Mouse (Mus musculus) NIH3T3 (cell line): ENCODE results near the gene Scrt2.

Experiments used
- DNase-seq: peaks from one replicate; pipeline ENCODE4 v3.0.0-alpha.2; 2012; ENCODE audit warnings: low read depth

The Scrt2 gene

GRCm38 (mm10) chr2:152105318-152106224 lies 24.2 kb downstream of the Scrt2 start, which contains the start of gene Srxn1:
Srxn1 (plus strand) TSS chr2:152105516.
- DNase-seq = peak; percentile 97

- DNase-seq = peak; percentile 35
Observed at GRCm38 (mm10) chr2:152106225-152106595, 24.9 kb downstream of the Scrt2 start.

DNA sequence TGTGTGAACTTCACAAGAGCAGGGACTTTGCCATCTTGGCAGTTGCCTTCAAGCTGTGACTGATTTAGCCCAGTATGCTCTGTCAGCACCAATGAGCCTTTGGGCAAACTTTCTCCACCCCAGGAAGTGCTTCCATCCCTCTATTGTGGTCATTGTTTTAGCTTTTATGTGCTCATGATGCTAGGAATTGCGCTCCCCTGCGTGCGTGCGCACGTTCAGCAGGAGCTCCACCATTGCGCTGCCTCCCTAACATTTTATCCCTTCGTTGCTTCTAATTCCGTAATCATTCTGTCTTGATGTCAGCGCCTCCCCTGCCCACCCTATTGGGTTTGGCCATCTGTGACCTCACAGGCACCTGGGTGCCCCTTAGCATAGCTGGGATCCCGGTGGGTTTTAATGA lies 25.3 kb downstream of the Scrt2 start:
- DNase-seq = peak; percentile 24

DNA sequence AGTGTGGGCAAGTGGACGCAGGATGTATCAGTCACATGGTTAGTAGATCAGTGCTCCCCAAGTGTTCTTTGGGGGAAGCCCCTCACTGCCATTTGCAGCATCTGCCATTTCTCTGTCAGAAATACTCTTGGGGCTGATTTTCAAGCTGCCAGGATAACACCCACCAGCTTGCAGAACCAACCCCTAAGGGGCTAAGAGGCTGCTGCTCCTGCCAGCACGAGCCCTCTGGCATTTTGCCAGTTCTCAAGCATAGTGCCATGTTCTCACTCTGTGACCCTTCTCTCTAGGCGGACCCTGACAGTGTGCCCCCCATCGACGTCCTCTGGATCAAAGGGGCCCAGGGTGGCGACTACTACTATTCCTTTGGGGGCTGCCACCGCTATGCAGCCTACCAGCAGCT lies 27.4 kb downstream of the Scrt2 start:
- no peak for DNase-seq

DNA sequence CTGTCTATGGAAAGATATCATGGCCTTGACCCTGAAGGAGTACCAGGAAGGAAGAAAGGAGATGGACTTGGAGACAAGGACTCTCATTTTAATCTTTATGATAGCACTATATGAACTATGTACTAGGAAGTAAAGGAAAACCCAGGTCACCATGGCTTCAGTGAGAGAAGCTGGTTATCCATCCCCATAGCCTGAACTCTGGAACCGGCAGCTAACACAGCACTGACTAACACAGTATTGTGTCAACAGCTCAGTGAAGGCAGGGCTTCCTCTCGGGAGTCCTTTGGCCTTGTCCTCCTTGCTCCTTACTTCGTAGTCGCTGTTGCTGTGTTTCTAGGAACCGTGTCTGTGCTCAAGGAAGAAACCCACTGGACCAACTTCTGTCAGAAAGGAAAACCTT lies 28.1 kb downstream of the Scrt2 start:
- DNase-seq = no peak

GRCm38 (mm10) chr2:152111311-152111710 lies 30.0 kb downstream of the Scrt2 start:
- peak; percentile 25 for DNase-seq

- DNase-seq = peak; percentile 96
Observed at GRCm38 (mm10) chr2:152111920-152112319, 30.6 kb downstream of the Scrt2 start.

DNA sequence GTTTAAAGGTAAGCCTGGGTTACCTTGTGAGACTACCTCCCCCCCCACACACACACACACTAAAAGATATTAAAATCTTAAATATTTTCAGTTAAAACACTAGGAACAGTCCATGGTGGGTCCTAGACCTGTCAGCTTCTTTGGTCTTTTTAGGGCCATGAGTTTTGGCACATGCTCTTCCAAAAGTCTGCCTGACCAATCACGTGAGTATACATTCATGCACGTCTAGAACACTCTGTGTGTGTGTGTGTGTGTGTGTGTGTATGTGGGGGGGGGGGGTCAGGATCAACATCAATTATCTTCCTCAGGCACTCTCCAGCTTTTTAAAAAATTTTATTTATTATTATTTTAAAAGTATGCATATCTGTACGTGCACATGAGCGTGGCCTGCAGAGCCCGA lies 31.2 kb downstream of the Scrt2 start:
- no peak for DNase-seq

DNA sequence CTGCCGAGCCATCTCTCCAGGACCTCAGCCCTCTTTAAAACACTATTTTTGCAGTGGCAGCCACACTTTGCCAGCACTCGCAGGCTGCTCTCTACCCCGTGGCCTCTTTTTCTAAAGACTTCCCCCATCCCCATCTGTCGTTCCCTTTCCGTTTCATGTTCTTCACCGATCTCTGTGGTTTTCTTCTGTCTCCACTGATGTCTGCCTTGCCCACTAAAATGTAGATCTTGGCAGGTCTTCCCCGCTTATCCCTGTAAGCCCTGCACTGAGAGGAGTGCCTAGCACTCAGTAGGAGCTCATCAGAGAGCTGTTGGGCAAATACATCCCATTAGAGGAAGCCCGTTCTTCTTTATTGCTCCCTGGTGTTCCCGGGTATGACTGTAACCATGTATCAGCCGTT lies 31.6 kb downstream of the Scrt2 start:
- no peak for DNase-seq

- DNase-seq = no peak
Observed at GRCm38 (mm10) chr2:152114057-152114975, 33.0 kb downstream of the Scrt2 start.

- no peak for DNase-seq
Observed at GRCm38 (mm10) chr2:152117694-152118093, 36.4 kb downstream of the Scrt2 start.

- DNase-seq = no peak
Observed at GRCm38 (mm10) chr2:152119228-152119865, 38.0 kb downstream of the Scrt2 start.

GRCm38 (mm10) chr2:152122896-152123295 lies 41.6 kb downstream of the Scrt2 start:
- DNase-seq = no peak

GRCm38 (mm10) chr2:152128597-152128996 lies 47.3 kb downstream of the Scrt2 start:
- DNase-seq = no peak

DNA sequence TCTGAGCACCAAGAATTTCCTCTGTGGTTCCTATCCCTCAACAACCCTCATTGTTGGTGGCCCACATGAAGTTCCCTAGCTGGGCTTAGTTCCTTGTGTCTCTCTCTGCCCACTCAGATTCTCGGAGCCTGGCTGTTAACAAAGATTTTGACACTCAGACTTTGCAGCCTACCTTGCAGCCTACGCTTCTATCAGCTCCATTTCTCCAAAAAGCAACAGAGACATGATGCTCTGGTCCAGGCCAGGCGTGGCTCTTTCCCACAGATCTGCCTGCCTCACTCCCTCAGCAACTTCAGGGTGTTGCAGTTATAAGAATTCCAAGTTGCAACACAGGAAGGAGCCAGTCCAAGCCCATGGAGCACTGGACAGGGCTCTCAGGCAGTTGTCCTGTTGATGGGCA lies 48.4 kb downstream of the Scrt2 start:
- DNase-seq = no peak

DNA sequence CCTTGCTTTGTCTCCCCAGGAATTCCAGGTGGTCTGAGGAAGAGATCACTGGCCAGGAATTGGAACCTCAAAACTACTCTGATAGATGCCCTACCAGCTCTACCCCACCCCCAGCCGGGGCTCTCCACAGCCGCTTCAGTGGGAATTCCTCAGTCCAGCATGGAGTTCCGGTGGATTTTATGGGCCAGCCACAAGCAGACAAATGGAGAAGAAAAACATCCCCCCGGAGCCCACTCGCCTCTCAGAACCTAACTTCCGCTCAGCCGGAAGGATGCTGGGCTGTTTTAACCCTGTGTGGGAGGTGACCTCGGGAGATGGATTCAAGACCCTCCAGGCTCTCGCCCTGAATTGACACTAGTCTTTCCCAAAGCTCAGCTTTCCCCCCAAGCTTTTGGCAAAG lies 50.7 kb downstream of the Scrt2 start:
- DNase-seq = no peak

GRCm38 (mm10) chr2:152132691-152133090 lies 51.4 kb downstream of the Scrt2 start:
- no peak for DNase-seq

DNA sequence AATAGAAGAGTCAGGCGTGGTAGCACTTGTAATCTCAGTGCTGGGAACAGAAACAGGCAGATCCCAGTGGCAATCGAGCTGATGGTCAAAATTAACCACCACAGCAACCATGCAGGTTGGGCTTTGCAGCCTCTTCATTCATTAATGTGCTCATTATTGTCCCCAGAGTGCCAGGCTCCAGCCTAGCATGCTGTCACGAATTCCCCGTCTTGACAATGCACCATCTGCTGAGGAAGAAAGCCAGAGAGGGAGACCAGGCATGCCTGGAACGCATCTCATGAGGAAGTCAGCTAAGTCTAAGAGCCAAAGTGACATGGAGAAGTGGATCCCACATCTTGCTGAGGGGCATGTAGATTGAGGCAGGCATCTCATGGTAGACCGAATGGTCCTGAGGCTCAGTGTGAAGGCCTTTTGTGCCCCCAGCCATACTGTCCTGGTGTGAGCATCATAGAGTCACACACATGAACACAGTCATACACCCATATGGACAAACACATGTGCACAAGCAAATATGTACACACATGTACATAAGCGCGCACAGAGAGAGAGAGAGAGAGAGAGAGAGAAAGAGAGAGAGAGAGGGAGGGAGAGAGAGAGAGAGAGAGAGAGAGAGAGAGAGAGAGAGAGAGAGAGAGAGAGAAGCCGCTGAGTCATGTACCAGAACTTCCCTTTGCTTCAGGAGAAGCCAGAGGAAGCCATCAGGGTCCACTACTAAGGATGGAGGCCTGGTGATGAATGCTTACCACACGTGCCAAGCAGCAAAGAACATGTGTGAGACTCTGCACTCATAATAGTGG lies 58.1 kb downstream of the Scrt2 start:
- no peak for DNase-seq

DNA sequence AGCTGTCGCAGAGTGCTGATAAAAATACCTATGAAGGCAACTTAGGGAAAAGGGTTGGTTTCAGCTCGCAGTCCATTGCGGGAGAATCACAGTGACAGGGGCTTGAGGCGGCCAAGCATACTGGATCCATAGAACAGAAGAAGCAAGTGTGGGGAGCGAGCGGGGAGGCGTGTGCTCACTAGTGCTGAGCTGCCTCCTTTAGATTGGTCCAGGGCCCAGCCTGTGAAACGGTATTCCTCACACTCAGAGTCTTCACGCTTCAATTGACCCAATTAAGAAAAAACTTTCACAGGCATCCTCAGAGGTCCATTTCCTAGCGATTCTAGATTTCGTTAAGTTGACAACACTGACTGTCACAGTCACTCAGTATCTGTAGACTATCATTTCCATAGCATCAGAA lies 59.6 kb downstream of the Scrt2 start:
- no peak for DNase-seq

- peak; percentile 9 for DNase-seq
Observed at GRCm38 (mm10) chr2:152141491-152141890, 60.2 kb downstream of the Scrt2 start.

GRCm38 (mm10) chr2:152142046-152142445 lies 60.7 kb downstream of the Scrt2 start:
- DNase-seq = peak; percentile 43
